Mouse (Mus musculus): Measurements from ENCODE around the gene A4galt. TPM values are rescaled to one million over a fixed set of nuclear protein-coding genes. Genes with fewer than 3 reads are reported as not detected.

The A4galt gene
- polyA plus RNA-seq, 1 experiment from 2014 or later: 0.17 TPM

DNA sequence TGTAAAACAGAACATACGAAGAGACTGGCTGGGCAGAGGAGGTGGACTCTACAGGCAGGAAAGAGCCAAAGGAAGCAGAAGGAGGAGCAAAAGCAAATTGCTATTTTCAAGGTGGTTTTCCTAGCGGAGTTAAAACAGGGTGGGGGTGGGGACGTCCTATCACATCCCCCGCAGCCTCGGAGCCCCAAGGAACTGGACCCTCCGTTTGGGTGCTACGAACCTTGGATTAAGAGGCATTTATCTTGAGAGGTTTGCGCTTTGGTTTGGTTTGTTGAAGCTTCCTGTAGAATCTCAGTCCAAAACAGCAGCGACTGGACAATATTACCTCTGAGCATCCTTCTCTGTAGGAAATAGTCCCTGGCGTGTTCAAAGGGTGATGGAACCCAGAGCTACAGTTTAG lies 41.9 kb downstream of the A4galt start:
- Histone ChIP-seq H3K27ac (ENCODE audit: low read depth, low read length) (no peak overlapping the region), H3K4me3 (ENCODE audit: low read depth, low read length) (peak overlapping the region; percentile 9; the same call in 1 of the 2 replicates), H3K4me2 (peak overlapping the region; percentile 55), H3K4me1 (ENCODE audit: control insufficient read depth, insufficient read depth, low read length) (peaks cover 3% of the 10 kb centered on the region; the same call in 1 of the 2 replicates), H3K9ac (ENCODE audit: low read depth, low read length) (no peak overlapping the region), H3K9me3 (replicated peaks; ENCODE audit: control insufficient read depth, low read length) (no peaks in the 10 kb centered on the region), H3K27me3 (ENCODE audit: control insufficient read depth, insufficient read depth, low read length) (no peaks in the 10 kb centered on the region), H3K36me3 (ENCODE audit: control insufficient read depth, insufficient read depth, low read length) (no peaks in the 10 kb centered on the region)
- WGBS (ENCODE audit: insufficient replicate concordance): 10% methylated on average over 10 of the region's 10 CpGs
- ATAC-seq (replicated peaks; ENCODE audit: insufficient number of reproducible peaks, low FRiP score, low TSS enrichment): no peak

DNA sequence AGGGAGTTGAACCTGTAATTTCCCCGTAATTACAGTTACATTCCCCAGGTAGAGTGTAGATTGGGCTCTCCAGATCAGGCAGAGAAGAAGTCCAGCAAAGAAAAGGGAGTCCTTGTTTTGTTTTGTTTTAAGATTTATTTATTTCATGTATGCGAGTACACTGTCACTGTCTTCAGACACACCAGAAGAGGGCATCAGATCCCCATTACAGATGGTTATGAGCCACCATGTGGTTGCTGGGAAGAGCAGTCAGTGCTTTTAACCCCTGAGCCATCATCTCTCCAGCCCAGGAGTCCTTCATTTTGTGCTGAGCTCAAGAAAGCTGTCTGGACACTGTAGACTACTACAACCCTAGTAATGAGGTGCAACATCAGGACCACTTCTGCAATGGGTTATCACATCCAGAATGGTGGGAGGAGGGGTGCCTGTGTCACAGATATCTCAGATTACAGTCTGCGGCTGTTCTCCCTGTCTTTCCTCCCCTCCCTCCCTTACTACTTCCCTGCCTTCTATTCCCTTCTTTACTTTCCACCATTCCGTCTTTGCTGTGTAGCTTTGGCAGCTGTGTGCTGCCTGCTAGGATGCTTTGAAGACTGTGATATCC lies 42.4 kb downstream of the A4galt start:
- H3K4me1 ChIP-seq (ENCODE audit: control insufficient read depth, insufficient read depth, low read length): peaks cover 3% of the 10 kb centered on the region; the same call in 1 of the 2 replicates
- H3K4me2 ChIP-seq: peak overlapping the region; percentile 55
- H3K27ac ChIP-seq (ENCODE audit: low read depth, low read length): no peak overlapping the region
- H3K4me3 ChIP-seq (ENCODE audit: low read depth, low read length): no peak overlapping the region; the same call in 1 of the 2 replicates
- no peaks in the 10 kb centered on the region for H3K36me3 ChIP-seq (ENCODE audit: control insufficient read depth, insufficient read depth, low read length)
- no peaks in the 10 kb centered on the region for H3K9me3 ChIP-seq (replicated peaks; ENCODE audit: control insufficient read depth, low read length)
- H3K27me3 ChIP-seq (ENCODE audit: control insufficient read depth, insufficient read depth, low read length): no peaks in the 10 kb centered on the region
- whole genome bisulfite sequencing (ENCODE audit: insufficient replicate concordance): 43% methylated on average over 4 of the region's 4 CpGs
- ATAC-seq (replicated peaks; ENCODE audit: insufficient number of reproducible peaks, low FRiP score, low TSS enrichment): no peak
- no peak overlapping the region for H3K9ac ChIP-seq (ENCODE audit: low read depth, low read length)

DNA sequence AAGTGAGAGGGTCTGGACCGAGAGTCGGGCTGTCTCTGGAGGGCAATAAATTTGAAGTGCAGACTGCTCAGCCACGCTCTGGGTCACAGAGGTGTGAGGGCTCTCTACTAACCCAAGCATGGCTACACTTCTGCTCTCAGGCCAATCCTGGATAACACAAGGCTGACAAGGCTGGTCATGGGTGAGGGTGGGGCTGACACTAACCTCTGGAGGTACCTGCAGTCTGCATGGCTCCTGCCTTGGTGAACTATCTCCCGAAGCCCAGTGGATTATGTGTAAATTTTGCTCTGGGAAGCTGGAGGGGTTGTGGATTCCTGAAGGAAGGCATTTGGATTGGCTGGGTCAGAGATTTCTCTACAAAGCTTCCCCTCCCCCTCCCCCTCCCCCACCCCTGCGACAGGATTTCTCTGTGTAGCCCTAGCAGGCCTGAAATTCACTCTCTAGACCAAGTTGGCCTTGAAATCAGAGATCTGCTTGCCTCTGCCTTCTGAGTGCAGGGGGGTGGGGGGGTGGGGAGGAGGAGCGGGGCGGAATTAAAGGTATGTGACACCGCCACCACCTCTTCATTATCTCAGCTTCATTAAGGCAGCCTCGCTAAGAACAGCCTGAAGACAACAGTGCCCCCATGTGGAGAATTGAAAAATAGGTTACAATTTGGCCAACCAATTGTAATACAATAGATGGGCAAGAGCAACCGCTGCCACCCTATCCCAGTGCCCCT lies 46.7 kb downstream of the A4galt start:
- Histone ChIP-seq H3K36me3 (ENCODE audit: control insufficient read depth, insufficient read depth, low read length) (no peaks in the 10 kb centered on the region), H3K4me2 (peak overlapping the region; percentile 49), H3K4me3 (ENCODE audit: low read depth, low read length) (0 out of 2 replicates have a peak overlapping the region, but pooled peaks have one; percentile 26), H3K9ac (ENCODE audit: low read depth, low read length) (no peak overlapping the region), H3K27me3 (ENCODE audit: control insufficient read depth, insufficient read depth, low read length) (no peaks in the 10 kb centered on the region), H3K4me1 (ENCODE audit: control insufficient read depth, insufficient read depth, low read length) (peaks cover 2% of the 10 kb centered on the region; the same call in 1 of the 2 replicates), H3K9me3 (replicated peaks; ENCODE audit: control insufficient read depth, low read length) (no peaks in the 10 kb centered on the region), H3K27ac (ENCODE audit: low read depth, low read length) (no peak overlapping the region)
- WGBS (ENCODE audit: insufficient replicate concordance): 22% methylated on average over 10 of the region's 10 CpGs
- no peak for ATAC-seq (replicated peaks; ENCODE audit: insufficient number of reproducible peaks, low FRiP score, low TSS enrichment)

DNA sequence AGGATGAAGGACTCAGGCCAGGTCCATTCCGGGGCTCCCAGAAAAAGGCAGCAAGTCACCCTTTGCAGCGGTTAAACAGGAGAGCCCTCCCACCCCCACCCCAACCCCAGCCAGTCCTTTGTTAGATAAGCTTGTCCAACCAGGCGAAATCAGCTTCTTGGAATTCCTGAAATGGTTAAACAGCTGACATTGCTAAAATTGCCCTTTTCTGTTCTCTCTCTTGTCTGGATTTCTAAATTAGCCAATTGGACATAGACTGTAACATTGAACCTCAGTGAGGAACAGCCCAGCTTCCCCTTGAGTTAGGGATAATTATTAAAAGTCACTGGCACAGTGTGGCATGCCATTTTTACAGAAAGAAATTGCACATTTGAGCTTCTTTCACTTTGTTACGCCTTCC lies 49.2 kb downstream of the A4galt start:
- H3K9me3 ChIP-seq (replicated peaks; ENCODE audit: control insufficient read depth, low read length): no peaks in the 10 kb centered on the region
- no peak overlapping the region for H3K9ac ChIP-seq (ENCODE audit: low read depth, low read length)
- H3K4me1 ChIP-seq (ENCODE audit: control insufficient read depth, insufficient read depth, low read length): no peaks in the 10 kb centered on the region
- H3K4me2 ChIP-seq: no peak overlapping the region
- H3K4me3 ChIP-seq (ENCODE audit: low read depth, low read length): no peak overlapping the region
- H3K27me3 ChIP-seq (ENCODE audit: control insufficient read depth, insufficient read depth, low read length): no peaks in the 10 kb centered on the region
- H3K36me3 ChIP-seq (ENCODE audit: control insufficient read depth, insufficient read depth, low read length): no peaks in the 10 kb centered on the region
- 41% methylated on average over 4 of the region's 4 CpGs for WGBS (ENCODE audit: insufficient replicate concordance)
- H3K27ac ChIP-seq (ENCODE audit: low read depth, low read length): no peak overlapping the region
- ATAC-seq (replicated peaks; ENCODE audit: insufficient number of reproducible peaks, low FRiP score, low TSS enrichment): no peak

DNA sequence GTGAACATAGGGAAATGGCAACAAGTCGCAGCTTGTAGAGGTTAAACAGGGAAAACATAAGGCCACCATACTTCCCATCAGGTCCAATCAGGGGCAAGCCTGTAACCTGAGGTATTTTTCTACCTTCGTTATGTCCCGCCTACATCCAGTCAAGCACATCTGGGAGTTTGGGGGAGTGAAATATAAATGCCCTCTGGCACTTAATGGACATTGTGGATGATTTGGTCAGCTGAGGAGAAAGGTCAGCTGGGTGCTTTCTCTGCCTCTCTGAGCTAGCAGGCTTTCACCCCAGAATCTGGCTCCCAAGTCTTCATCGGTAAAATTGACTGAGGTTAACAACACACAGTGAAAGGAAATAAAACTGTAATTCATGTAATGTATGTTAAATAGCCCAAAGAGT lies 58.2 kb downstream of the A4galt start:
- no peak for ATAC-seq (replicated peaks; ENCODE audit: insufficient number of reproducible peaks, low FRiP score, low TSS enrichment)
- WGBS (ENCODE audit: insufficient replicate concordance): 88% methylated on average over 4 of the region's 4 CpGs
- H3K4me1 ChIP-seq (ENCODE audit: control insufficient read depth, insufficient read depth, low read length): no peaks in the 10 kb centered on the region

DNA sequence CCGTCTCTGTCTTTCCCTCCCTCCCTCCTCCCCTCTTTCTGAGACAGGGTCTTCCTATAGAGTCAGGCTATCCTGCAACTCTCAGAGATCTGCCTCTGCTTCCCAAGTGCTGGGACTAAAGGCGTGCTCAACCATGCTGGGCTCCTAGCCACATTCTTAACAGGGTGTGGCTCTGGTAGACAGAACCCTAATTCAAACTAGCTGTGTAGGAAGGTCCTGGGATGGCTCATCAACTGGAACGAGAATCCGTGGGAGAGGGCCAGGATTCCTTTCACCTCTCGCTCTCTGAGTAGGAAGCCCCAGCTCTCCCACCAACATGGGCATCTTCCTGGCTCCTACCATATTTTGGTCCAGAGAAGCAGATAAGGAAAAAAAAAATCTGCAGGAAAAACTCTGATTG lies 69.2 kb downstream of the A4galt start:
- no peaks in the 10 kb centered on the region for H3K36me3 ChIP-seq (ENCODE audit: control insufficient read depth, insufficient read depth, low read length)
- H3K9me3 ChIP-seq (replicated peaks; ENCODE audit: control insufficient read depth, low read length): no peaks in the 10 kb centered on the region
- H3K4me2 ChIP-seq: no peak overlapping the region
- H3K27me3 ChIP-seq (ENCODE audit: control insufficient read depth, insufficient read depth, low read length): no peaks in the 10 kb centered on the region
- 65% methylated on average over 5 of the region's 5 CpGs for WGBS (ENCODE audit: insufficient replicate concordance)
- no peak overlapping the region for H3K9ac ChIP-seq (ENCODE audit: low read depth, low read length)
- H3K27ac ChIP-seq (ENCODE audit: low read depth, low read length): no peak overlapping the region
- no peak overlapping the region for H3K4me3 ChIP-seq (ENCODE audit: low read depth, low read length)
- ATAC-seq (replicated peaks; ENCODE audit: insufficient number of reproducible peaks, low FRiP score, low TSS enrichment): no peak
- 0 out of 2 replicates have a peak, but pooled peaks cover 2% of the 10 kb centered on the region for H3K4me1 ChIP-seq (ENCODE audit: control insufficient read depth, insufficient read depth, low read length)

More for the DNA sequence above, 58.2 kb downstream of the A4galt start:
- H3K36me3 ChIP-seq (ENCODE audit: control insufficient read depth, insufficient read depth, low read length): no peaks in the 10 kb centered on the region
- no peaks in the 10 kb centered on the region for H3K27me3 ChIP-seq (ENCODE audit: control insufficient read depth, insufficient read depth, low read length)
- no peak overlapping the region for H3K4me2 ChIP-seq
- H3K9me3 ChIP-seq (replicated peaks; ENCODE audit: control insufficient read depth, low read length): no peaks in the 10 kb centered on the region
- H3K9ac ChIP-seq (ENCODE audit: low read depth, low read length): no peak overlapping the region
- no peak overlapping the region for H3K4me3 ChIP-seq (ENCODE audit: low read depth, low read length)
- no peak overlapping the region for H3K27ac ChIP-seq (ENCODE audit: low read depth, low read length)

DNA sequence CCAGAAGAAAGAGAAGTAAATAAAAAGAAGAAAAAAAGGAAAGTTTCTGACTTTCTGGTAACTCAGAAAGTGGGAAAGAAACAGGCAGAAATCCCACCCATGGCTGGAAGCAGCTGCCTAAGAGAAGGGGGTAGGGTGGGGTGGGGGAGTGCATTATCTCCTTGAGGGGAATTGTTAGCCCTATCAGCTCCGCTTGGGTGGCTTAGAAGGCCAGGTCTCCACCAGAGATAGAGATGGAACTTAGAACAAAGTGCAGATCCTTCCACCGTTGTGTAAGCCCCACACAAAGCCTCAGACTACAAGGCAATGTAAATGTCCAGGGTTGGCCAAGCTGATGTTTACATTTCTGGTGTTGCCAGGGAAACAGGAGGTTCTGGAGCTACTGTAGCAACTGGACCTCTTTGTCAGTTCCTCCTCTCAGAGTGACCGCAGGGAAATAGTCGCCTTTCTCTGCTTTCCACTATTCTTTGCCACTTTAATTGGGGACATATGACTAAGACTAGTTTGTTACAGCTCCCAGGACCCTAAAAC lies 69.7 kb downstream of the A4galt start:
- no peak overlapping the region for H3K27ac ChIP-seq (ENCODE audit: low read depth, low read length)

DNA sequence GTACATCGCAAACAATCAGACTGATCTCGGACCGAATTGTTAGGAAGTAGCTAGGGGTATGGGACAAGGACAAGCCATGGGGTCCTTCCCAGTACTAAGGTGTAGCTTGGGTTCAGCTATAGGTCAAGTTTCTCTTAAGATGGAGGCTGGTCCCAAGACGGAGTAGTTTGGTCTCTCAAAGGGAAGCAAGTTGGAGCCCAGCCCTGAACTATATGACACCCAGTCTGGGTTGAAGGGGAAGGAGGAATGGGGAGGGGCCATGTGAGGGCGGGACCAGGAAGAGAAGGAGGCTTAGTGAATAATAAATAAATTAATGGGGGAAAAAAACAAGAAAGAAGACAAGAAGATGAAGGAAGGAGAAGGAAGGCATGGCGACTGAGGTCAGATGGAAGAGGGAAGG lies 71.6 kb downstream of the A4galt start:
- 0 out of 2 replicates have a peak, but pooled peaks cover 2% of the 10 kb centered on the region for H3K4me1 ChIP-seq (ENCODE audit: control insufficient read depth, insufficient read depth, low read length)
- ATAC-seq (replicated peaks; ENCODE audit: insufficient number of reproducible peaks, low FRiP score, low TSS enrichment): no peak
- 82% methylated on average over 6 of the region's 6 CpGs for WGBS (ENCODE audit: insufficient replicate concordance)

More for the DNA sequence above, 69.7 kb downstream of the A4galt start:
- no peak overlapping the region for H3K9ac ChIP-seq (ENCODE audit: low read depth, low read length)
- no peaks in the 10 kb centered on the region for H3K36me3 ChIP-seq (ENCODE audit: control insufficient read depth, insufficient read depth, low read length)
- H3K27me3 ChIP-seq (ENCODE audit: control insufficient read depth, insufficient read depth, low read length): no peaks in the 10 kb centered on the region
- H3K4me3 ChIP-seq (ENCODE audit: low read depth, low read length): no peak overlapping the region
- ATAC-seq (replicated peaks; ENCODE audit: insufficient number of reproducible peaks, low FRiP score, low TSS enrichment): no peak
- 0 out of 2 replicates have a peak, but pooled peaks cover 2% of the 10 kb centered on the region for H3K4me1 ChIP-seq (ENCODE audit: control insufficient read depth, insufficient read depth, low read length)
- WGBS (ENCODE audit: insufficient replicate concordance): 38% methylated on average over 4 of the region's 4 CpGs
- no peak overlapping the region for H3K4me2 ChIP-seq
- no peaks in the 10 kb centered on the region for H3K9me3 ChIP-seq (replicated peaks; ENCODE audit: control insufficient read depth, low read length)

More for the DNA sequence above, 71.6 kb downstream of the A4galt start:
- H3K4me3 ChIP-seq (ENCODE audit: low read depth, low read length): no peak overlapping the region
- no peak overlapping the region for H3K27ac ChIP-seq (ENCODE audit: low read depth, low read length)
- no peak overlapping the region for H3K4me2 ChIP-seq
- H3K9me3 ChIP-seq (replicated peaks; ENCODE audit: control insufficient read depth, low read length): no peaks in the 10 kb centered on the region
- no peaks in the 10 kb centered on the region for H3K36me3 ChIP-seq (ENCODE audit: control insufficient read depth, insufficient read depth, low read length)
- H3K27me3 ChIP-seq (ENCODE audit: control insufficient read depth, insufficient read depth, low read length): no peaks in the 10 kb centered on the region
- no peak overlapping the region for H3K9ac ChIP-seq (ENCODE audit: low read depth, low read length)
